Mouse (Mus musculus) heart, embryonic 12.5 days (tissue): ENCODE data around the gene Faim2. TPM values are rescaled to one million over a fixed set of nuclear protein-coding genes. Genes with fewer than 3 reads are reported as not detected.

ENCODE experiments used
- ATAC-seq: fragments of 200-750 bp; cut with Nextera tagmentation; 2 replicates; pipeline ENCODE4 v1.8.0; 2017; ENCODE audit warnings: moderate TSS enrichment, moderate library complexity; ENCODE audit not compliant: insufficient number of reproducible peaks, low FRiP score
- H3K27ac ChIP-seq: fragments of 300-500 bp; sonication (generic); 2 replicates; pipeline ENCODE4 v1.5.1; 2016; ENCODE audit warnings: mild to moderate bottlenecking, moderate library complexity; ENCODE audit not compliant: poor library complexity, severe bottlenecking
- H3K27me3 ChIP-seq: fragments of 300-500 bp; sonication (generic); replicated peaks from 2 replicates; pipeline ENCODE4 v1.6.1; 2016; ENCODE audit warnings: mild to moderate bottlenecking, moderate library complexity
- H3K36me3 ChIP-seq: fragments of 300-500 bp; sonication (generic); 2 replicates; pipeline ENCODE4 v1.6.1; 2016; ENCODE audit warnings: mild to moderate bottlenecking, moderate library complexity
- H3K4me1 ChIP-seq: fragments of 300-500 bp; sonication (generic); replicated peaks from 2 replicates; pipeline ENCODE4 v1.6.1; 2016; ENCODE audit warnings: mild to moderate bottlenecking
- H3K4me2 ChIP-seq: fragments of 300-500 bp; sonication (generic); 2 replicates; pipeline ENCODE4 v1.6.1; 2016; ENCODE audit warnings: mild to moderate bottlenecking, moderate library complexity
- H3K4me3 ChIP-seq: fragments of 300-500 bp; sonication (generic); 2 replicates; pipeline ENCODE4 v1.5.1; 2016; ENCODE audit warnings: mild to moderate bottlenecking
- H3K9ac ChIP-seq: fragments of 300-500 bp; sonication (generic); 2 replicates; pipeline ENCODE4 v1.6.1; 2016; ENCODE audit warnings: mild to moderate bottlenecking, moderate library complexity
- H3K9me3 ChIP-seq: fragments of 300-500 bp; sonication (generic); replicated peaks from 2 replicates; pipeline ENCODE4 v1.6.1; 2016; ENCODE audit warnings: mild to moderate bottlenecking, moderate library complexity
- WGBS: fragments of 180-500 bp; shearing (Covaris S2); methylation state at CpG from one replicate; pipeline ENCODE4 v1.1.7; 2016; 5-methylcytosine and 5-hydroxymethylcytosine counted together
- polyA plus RNA-seq: library from polyadenylated mRNA; unstranded; fragments of >200 nt; fragmentation: Nextera tagmentation; extraction: Ambion mirVana; gene quantifications from 2 replicates; pipeline ENCODE4 v1.2.1, GENCODE M21; 2016

Gene Faim2
- polyA plus RNA-seq = 0.09 and 0.15 TPM in 2 replicates

DNA sequence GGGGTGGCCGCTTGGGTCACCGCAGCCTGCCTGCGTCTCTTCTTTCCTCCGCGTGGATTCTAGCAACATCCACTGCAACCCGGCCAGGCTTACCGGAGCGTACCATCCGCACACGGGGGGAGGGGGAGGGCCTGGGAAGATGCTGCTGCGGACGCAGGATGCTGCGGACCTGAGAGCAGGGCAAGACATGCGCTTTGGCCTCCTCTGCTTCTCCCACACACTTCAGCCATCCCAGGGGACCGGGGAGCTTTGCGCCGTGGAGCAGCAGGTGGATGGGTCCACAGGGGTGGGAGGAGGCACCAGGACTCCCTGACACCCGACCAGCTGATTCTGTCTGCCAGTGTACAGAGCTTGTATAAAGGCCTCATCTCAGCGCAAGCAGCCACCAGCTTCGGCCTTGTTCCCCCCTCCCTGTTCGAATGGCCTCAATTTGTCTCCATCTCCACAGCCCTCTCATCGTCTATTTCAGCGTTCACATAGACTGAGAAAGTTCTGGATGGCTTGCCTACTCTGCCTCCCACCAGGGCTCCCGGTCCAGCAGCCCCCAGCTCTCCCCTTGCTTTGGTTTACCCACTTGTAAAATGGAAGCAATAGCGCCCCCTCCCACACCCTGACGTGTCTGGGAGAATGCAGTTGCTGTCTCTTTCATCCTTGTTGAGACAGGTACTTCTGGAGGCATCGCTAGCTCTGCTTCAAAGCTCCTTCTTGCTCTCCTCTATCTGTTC is at the start of gene Faim2:
TSS of gene Faim2 (minus strand) at position 537 of the 725 bp plus-strand sequence.
- H3K36me3 ChIP-seq = no peaks in the 10 kb centered on the region
- no peak for ATAC-seq
- peaks cover 98% of the 10 kb centered on the region for H3K27me3 ChIP-seq
- no peak within 1 kb of the TSS for H3K9ac ChIP-seq
- H3K4me3 ChIP-seq = no peak within 1 kb of the TSS
- no peak within 1 kb of the TSS for H3K27ac ChIP-seq
- no peak within 1 kb of the TSS for H3K4me2 ChIP-seq
- H3K9me3 ChIP-seq = no peaks in the 10 kb centered on the region
- WGBS = 24% methylated on average over 27 of the region's 27 CpGs
- no peaks in the 10 kb centered on the region for H3K4me1 ChIP-seq

DNA sequence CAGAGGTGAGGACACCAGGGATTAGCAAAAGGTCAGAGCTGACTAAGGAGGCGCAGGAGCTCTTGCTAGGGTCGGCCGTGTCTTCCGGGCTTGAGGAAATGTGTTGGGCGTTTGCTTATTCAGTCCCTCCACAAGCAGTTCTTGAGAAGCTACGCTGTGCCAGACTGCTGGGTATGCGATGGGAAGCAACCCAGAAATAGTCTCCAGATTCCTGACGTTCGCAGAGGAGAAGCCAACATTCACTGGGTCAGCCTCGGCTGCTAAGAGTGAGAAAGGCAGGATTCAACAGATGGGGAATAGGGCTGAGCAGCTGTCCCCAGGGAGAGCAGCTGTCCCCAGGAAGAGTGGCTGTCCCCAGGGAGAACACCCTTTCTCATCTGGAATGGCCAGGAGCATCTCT is 41.2 kb upstream of the Faim2 start:
- H3K9me3 ChIP-seq = peaks cover 4% of the 10 kb centered on the region; the same call in 1 of the 2 replicates
- no peak for ATAC-seq
- H3K9ac ChIP-seq = no peak overlapping the region
- no peak overlapping the region for H3K4me3 ChIP-seq
- 68% methylated on average over 10 of the region's 10 CpGs for WGBS
- peaks cover 80% of the 10 kb centered on the region for H3K27me3 ChIP-seq
- no peak overlapping the region for H3K27ac ChIP-seq
- no peaks in the 10 kb centered on the region for H3K4me1 ChIP-seq
- no peaks in the 10 kb centered on the region for H3K36me3 ChIP-seq
- no peak overlapping the region for H3K4me2 ChIP-seq

DNA sequence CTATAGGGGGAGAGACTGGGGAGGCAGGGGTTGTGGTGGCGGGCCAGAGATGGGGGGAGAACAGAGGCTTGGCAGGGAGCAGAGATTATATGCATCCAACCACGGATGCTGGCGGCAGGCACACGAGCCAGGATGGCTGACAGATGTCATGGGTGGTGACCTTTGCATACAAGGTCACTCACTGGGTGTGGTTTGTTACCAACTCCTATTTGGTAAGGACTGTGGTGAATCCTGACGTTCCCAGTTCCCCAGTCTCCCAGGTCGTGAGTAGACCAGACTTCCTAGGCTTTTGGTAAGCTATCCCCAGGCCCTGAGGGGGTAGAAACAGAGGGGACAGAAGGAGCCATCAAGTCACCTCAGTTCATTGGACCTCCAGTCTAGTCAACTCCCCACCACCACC is 40.7 kb upstream of the Faim2 start:
- H3K27me3 ChIP-seq = peaks cover 80% of the 10 kb centered on the region
- ATAC-seq = no peak
- H3K36me3 ChIP-seq = no peaks in the 10 kb centered on the region
- no peak overlapping the region for H3K27ac ChIP-seq
- no peak overlapping the region for H3K4me2 ChIP-seq
- H3K4me1 ChIP-seq = no peaks in the 10 kb centered on the region
- no peak overlapping the region for H3K4me3 ChIP-seq
- no peak overlapping the region for H3K9ac ChIP-seq
- peaks cover 4% of the 10 kb centered on the region; the same call in 1 of the 2 replicates for H3K9me3 ChIP-seq
- WGBS = 74% methylated on average over 6 of the region's 6 CpGs

DNA sequence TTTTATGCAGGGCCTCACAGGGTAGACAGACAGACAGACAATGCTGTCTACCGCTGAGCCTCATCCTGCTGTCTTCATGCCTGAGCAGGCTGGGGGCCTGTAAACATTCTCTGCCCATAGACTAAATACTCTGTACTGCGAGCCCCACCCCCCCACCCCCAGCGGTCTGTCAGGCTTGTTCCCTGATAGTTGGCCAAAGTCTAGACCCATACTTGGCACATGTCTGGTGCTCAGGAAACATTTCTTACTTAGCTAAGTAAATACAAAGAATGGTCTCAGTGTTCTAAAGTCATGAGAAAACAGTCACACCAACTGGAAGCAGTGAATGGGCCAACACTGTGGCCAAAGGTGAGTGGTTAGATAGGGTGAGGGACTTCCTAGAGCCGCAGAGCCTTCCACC is 39.4 kb upstream of the Faim2 start:
- no peaks in the 10 kb centered on the region for H3K4me1 ChIP-seq
- no peak for ATAC-seq
- no peak overlapping the region for H3K4me2 ChIP-seq
- no peak overlapping the region for H3K9ac ChIP-seq
- peaks cover 4% of the 10 kb centered on the region; the same call in 1 of the 2 replicates for H3K9me3 ChIP-seq
- peaks cover 79% of the 10 kb centered on the region for H3K27me3 ChIP-seq
- no peak overlapping the region for H3K4me3 ChIP-seq
- no peak overlapping the region for H3K27ac ChIP-seq
- H3K36me3 ChIP-seq = no peaks in the 10 kb centered on the region
- 82% methylated on average over 4 of the region's 4 CpGs for WGBS

DNA sequence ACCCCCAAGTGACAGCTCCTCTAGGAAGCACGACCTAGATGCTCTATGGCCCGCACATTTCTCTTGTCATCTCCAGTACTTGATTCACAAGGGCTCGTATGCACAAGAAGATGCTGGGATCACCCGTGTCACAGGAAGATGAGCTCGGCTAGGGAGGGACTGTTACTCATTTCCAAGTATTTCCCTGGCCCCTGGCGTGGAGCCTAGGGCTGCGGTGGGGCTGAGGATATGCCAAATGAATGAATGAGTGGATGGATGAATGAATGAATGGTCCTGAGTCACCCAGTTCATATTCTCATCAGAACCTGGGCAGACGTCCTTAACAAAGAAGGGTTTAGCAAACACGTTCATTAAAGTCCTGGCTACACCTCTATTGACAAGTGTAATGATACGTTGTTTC is 32.3 kb upstream of the Faim2 start:
- no peaks in the 10 kb centered on the region for H3K9me3 ChIP-seq
- H3K27ac ChIP-seq = no peak overlapping the region
- 75% methylated on average over 10 of the region's 10 CpGs for whole genome bisulfite sequencing
- H3K9ac ChIP-seq = no peak overlapping the region
- no peak for ATAC-seq
- peaks cover 66% of the 10 kb centered on the region for H3K27me3 ChIP-seq
- H3K4me1 ChIP-seq = no peaks in the 10 kb centered on the region
- no peak overlapping the region for H3K4me2 ChIP-seq
- no peaks in the 10 kb centered on the region for H3K36me3 ChIP-seq
- H3K4me3 ChIP-seq = no peak overlapping the region

DNA sequence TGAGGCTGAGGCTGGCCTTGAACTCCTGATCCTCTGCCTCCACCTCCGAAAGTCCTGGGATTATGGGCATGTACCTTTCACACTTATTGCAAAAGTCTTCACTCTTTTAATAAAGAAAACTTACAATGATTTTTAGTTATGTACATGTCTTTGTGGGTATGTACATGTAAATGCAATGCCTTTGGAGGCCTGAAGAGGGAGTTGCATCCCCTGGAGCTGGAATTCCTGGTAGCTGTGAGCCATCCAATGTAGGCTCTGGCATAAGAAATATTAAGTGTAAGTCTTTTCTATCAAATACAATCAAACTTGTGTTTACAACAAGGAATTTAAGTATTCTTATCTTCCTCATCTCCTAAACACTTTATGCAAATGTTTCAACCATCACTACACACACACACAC is 31.0 kb upstream of the Faim2 start:
- Histone ChIP-seq H3K27ac (no peak overlapping the region), H3K27me3 (peaks cover 61% of the 10 kb centered on the region), H3K9ac (no peak overlapping the region), H3K9me3 (no peaks in the 10 kb centered on the region), H3K4me1 (no peaks in the 10 kb centered on the region), H3K36me3 (no peaks in the 10 kb centered on the region), H3K4me2 (no peak overlapping the region), H3K4me3 (no peak overlapping the region)
- 87% methylated on average over 1 of the region's 1 CpGs for WGBS
- no peak for ATAC-seq

DNA sequence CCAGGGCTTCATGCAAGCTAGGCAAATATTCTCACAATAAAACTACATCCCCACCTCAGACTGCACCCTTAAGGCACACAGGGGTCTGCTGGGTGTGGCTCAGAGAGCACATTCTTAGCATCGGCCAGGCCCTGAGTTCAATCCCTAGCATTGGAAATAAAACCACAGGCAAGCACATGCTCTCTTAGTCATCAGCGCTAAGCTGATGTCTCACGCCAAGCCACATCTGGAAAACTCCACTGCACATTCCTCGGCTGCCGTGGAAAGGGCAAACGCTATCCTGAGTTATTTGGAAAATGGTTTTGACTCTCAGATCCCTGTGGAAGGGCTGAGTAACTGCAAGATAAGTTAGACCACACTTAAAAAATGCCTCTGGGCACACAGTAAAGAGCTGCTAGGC is 25.8 kb upstream of the Faim2 start:
- Histone ChIP-seq H3K36me3 (no peaks in the 10 kb centered on the region), H3K27ac (no peak overlapping the region), H3K4me1 (no peaks in the 10 kb centered on the region), H3K9ac (no peak overlapping the region), H3K4me3 (no peak overlapping the region), H3K27me3 (peaks cover 47% of the 10 kb centered on the region), H3K9me3 (no peaks in the 10 kb centered on the region), H3K4me2 (no peak overlapping the region)
- WGBS = 48% methylated on average over 6 of the region's 6 CpGs
- no peak for ATAC-seq

DNA sequence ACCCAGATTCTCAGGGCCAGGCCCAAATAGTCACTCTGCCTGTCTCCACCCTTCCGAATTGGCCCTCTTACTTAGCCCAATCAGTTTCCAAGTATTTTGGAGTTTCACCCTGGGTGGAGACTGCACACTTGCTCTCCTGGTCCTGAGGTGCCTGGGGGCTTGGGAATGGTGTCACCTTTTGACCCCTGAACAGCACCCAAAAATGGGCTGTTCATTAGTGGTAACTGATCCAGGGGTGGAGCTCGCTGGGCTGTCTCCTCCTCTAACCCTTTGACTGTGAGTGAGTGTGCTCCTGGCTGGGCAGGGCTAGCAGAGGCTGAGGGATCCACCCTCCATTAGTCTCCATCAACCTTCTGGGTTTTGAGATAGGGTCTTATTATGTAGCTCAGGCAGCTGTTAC is 21.9 kb upstream of the Faim2 start:
- 49% methylated on average over 2 of the region's 2 CpGs for WGBS
- no peak for ATAC-seq
- no peaks in the 10 kb centered on the region for H3K36me3 ChIP-seq
- H3K9ac ChIP-seq = no peak overlapping the region
- no peak overlapping the region for H3K4me2 ChIP-seq
- no peak overlapping the region for H3K4me3 ChIP-seq
- no peaks in the 10 kb centered on the region for H3K9me3 ChIP-seq
- no peaks in the 10 kb centered on the region for H3K4me1 ChIP-seq
- peaks cover 61% of the 10 kb centered on the region for H3K27me3 ChIP-seq
- no peak overlapping the region for H3K27ac ChIP-seq

DNA sequence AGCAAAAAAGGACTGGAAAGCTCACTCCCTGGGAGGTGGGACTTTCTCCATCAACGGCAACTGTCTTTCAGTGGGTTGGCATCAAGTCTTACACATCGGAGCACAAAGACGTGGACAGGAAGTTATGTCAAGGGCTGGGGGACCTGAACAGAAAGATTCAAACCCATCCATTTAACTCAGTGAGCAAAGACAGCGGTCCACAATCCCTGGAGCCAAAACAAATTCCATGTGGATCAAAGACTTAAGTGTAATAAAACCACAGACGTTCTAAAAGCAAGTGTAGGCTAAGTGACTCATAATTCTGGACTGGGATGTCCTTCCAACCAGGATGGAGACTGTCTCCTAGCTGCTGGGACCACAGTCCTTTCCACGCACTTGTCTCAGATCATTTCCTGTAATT is 19.8 kb upstream of the Faim2 start:
- H3K4me1 ChIP-seq = no peaks in the 10 kb centered on the region
- no peak overlapping the region for H3K27ac ChIP-seq
- no peaks in the 10 kb centered on the region for H3K36me3 ChIP-seq
- 69% methylated on average over 6 of the region's 6 CpGs for WGBS
- no peak overlapping the region for H3K4me2 ChIP-seq
- no peaks in the 10 kb centered on the region for H3K9me3 ChIP-seq
- H3K4me3 ChIP-seq = no peak overlapping the region
- H3K27me3 ChIP-seq = peaks cover 73% of the 10 kb centered on the region
- no peak for ATAC-seq
- H3K9ac ChIP-seq = no peak overlapping the region

DNA sequence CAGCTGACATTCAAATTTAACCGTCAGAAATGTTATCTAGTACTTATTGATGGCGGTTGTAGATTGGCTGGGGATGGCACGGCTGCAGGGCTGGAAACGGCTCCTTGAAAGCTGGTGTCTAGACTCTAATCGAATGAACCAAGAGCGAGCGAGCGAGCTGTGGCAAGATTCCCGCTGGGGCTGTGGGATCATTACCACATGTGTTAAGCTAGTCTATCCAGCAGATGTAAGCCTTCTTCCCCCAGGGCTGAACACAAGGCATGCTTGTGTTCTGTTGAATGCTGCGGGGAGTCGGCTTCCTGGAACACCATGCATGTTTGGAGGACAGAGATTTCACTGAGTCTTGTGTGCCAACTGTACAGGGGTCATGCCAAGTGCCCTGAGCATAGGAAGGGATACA is 18.6 kb upstream of the Faim2 start:
- Histone ChIP-seq H3K36me3 (no peaks in the 10 kb centered on the region), H3K9me3 (no peaks in the 10 kb centered on the region), H3K27me3 (peaks cover 84% of the 10 kb centered on the region), H3K27ac (no peak overlapping the region), H3K9ac (no peak overlapping the region), H3K4me2 (no peak overlapping the region), H3K4me3 (no peak overlapping the region), H3K4me1 (no peaks in the 10 kb centered on the region)
- 64% methylated on average over 11 of the region's 11 CpGs for WGBS
- ATAC-seq = no peak

DNA sequence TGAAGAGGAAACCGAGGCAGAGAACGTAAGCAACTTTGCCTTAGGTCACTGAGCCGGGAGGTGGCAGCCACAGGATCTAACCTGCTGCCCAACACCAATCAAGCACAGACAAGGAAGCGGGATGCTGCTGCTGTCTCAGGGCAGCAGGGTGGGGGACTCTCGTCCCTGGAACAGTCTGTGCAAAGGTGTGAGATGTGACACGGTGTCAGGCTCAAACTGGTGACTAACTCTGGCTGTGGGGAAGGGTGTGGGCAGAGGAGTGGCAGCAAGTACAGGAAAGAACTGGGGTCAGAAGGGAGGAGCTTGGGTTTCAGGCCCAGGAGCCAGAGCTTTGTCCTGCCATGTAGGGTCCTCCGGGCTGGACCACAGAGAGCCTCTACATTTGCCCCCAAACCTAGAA is 16.1 kb upstream of the Faim2 start:
- WGBS = 47% methylated on average over 7 of the region's 7 CpGs
- H3K9ac ChIP-seq = no peak overlapping the region
- peaks cover 86% of the 10 kb centered on the region for H3K27me3 ChIP-seq

DNA sequence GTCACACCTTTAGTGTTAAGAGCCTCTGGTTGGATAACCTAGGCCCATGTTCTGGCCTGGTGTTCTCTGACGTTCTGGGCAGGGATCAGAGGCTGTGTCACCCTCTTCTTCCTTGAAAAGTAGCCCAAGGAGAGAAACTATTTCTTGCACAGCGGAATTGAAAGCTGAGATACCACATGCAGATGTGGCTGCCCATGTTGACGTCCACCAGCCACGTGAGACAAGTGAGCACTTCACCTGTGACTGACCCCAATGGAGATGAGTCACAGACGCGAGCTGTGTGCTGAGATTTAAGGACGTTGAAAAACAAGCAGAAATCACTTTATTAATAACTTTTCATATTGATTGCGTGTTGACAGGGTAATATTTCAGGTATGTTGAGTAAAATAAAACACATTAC is 11.9 kb upstream of the Faim2 start:
- whole genome bisulfite sequencing = 60% methylated on average over 8 of the region's 8 CpGs

More for the DNA sequence above, 16.1 kb upstream of the Faim2 start:
- H3K4me2 ChIP-seq = no peak overlapping the region
- no peak overlapping the region for H3K4me3 ChIP-seq
- ATAC-seq = no peak
- no peaks in the 10 kb centered on the region for H3K9me3 ChIP-seq
- H3K36me3 ChIP-seq = no peaks in the 10 kb centered on the region
- no peak overlapping the region for H3K27ac ChIP-seq
- no peaks in the 10 kb centered on the region for H3K4me1 ChIP-seq

More for the DNA sequence above, 11.9 kb upstream of the Faim2 start:
- Histone ChIP-seq H3K27me3 (peaks cover 93% of the 10 kb centered on the region), H3K9me3 (no peaks in the 10 kb centered on the region), H3K36me3 (no peaks in the 10 kb centered on the region), H3K9ac (no peak overlapping the region), H3K4me2 (no peak overlapping the region), H3K4me3 (no peak overlapping the region), H3K4me1 (0 out of 2 replicates have a peak, but pooled peaks cover 5% of the 10 kb centered on the region), H3K27ac (no peak overlapping the region)
- ATAC-seq = no peak
